Mouse (Mus musculus): ENCODE data around the gene Tfap2c. TPM values are rescaled to one million over a fixed set of nuclear protein-coding genes. Genes with fewer than 3 reads are reported as not detected.

Gene Tfap2c
- total RNA-seq, 1 experiment: 19.7 TPM

GRCm38 (mm10) chr2:172544601-172545127, 4.7 kb upstream of the Tfap2c start:
- in situ Hi-C loops (cut with MboI; ENCODE audit: low sequenced_read_pairs in 2 of 2, unreplicated experiment in 2 of 2): no loop called here
- H3K9ac ChIP-seq (ENCODE audit: insufficient read depth, low read depth, low read length, poor library complexity, severe bottlenecking): no peak overlapping the region
- TF ChIP-seq CHD2 (IDR thresholded peaks at IDR 0.05; ENCODE audit: low read depth, low read length): 0 out of 2 replicates have a peak, but pooled peaks have one; percentile 22
- no peak for TF ChIP-seq HCFC1 (IDR thresholded peaks at IDR 0.05; ENCODE audit: borderline replicate concordance, insufficient read depth, low read length)
- TF ChIP-seq ZC3H11A (IDR thresholded peaks at IDR 0.05; ENCODE audit: borderline replicate concordance, low read depth, low read length): no peak
- H3K4me3 ChIP-seq (ENCODE audit: insufficient read depth in 1 of 2, low read depth in 1 of 2, low read length in 2 of 2, poor library complexity in 1 of 2, severe bottlenecking in 1 of 2): no peak overlapping the region
- peak overlapping the region; percentile 34; the same call in 1 of the 2 replicates for H3K27ac ChIP-seq (ENCODE audit: insufficient read depth, low read depth, low read length, poor library complexity, severe bottlenecking)
- DNase-seq (ENCODE audit: low read depth, low spot score): no peak
- no peaks in the 10 kb centered on the region for H3K36me3 ChIP-seq (ENCODE audit: control insufficient read depth, insufficient read depth, low read length, poor library complexity, severe bottlenecking)
- no peaks in the 10 kb centered on the region for H3K9me3 ChIP-seq (ENCODE audit: control insufficient read depth, insufficient read depth, low read depth, low read length)
- peaks cover 6 to 23% of the 10 kb centered on the region in 2 experiments for H3K4me1 ChIP-seq (ENCODE audit: control insufficient read depth in 2 of 2, insufficient read depth in 2 of 2, low read length in 2 of 2, poor library complexity in 1 of 2)

- TF ChIP-seq HCFC1 (IDR thresholded peaks at IDR 0.05; ENCODE audit: borderline replicate concordance, insufficient read depth, low read length) (no peak), MAFK (IDR thresholded peaks at IDR 0.05; ENCODE audit: insufficient read depth, low read depth, low read length) (no peak), ZNF384 (IDR thresholded peaks at IDR 0.05; ENCODE audit: low read depth, low read length) (no peak), CHD2 (IDR thresholded peaks at IDR 0.05; ENCODE audit: low read depth, low read length) (no peak), ZC3H11A (IDR thresholded peaks at IDR 0.05; ENCODE audit: borderline replicate concordance, low read depth, low read length) (no peak)
- peaks cover 6 to 23% of the 10 kb centered on the region in 2 experiments for H3K4me1 ChIP-seq (ENCODE audit: control insufficient read depth in 2 of 2, insufficient read depth in 2 of 2, low read length in 2 of 2, poor library complexity in 1 of 2)
- H3K4me3 ChIP-seq (ENCODE audit: insufficient read depth in 1 of 2, low read depth in 1 of 2, low read length in 2 of 2, poor library complexity in 1 of 2, severe bottlenecking in 1 of 2): peak overlapping the region; percentile 4 to 64
- in situ Hi-C loops (cut with MboI; ENCODE audit: low sequenced_read_pairs in 2 of 2, unreplicated experiment in 2 of 2): no loop called here
- peak overlapping the region; percentile 69 for H3K9ac ChIP-seq (ENCODE audit: insufficient read depth, low read depth, low read length, poor library complexity, severe bottlenecking)
- DNase-seq (ENCODE audit: low read depth, low spot score): no peak
- no peaks in the 10 kb centered on the region for H3K36me3 ChIP-seq (ENCODE audit: control insufficient read depth, insufficient read depth, low read length, poor library complexity, severe bottlenecking)
- no peaks in the 10 kb centered on the region for H3K9me3 ChIP-seq (ENCODE audit: control insufficient read depth, insufficient read depth, low read depth, low read length)
- peak overlapping the region; percentile 48; the same call in 1 of the 2 replicates for H3K27ac ChIP-seq (ENCODE audit: insufficient read depth, low read depth, low read length, poor library complexity, severe bottlenecking)
Measured at GRCm38 (mm10) chr2:172545592-172546235, 3.7 kb upstream of the Tfap2c start.

DNA sequence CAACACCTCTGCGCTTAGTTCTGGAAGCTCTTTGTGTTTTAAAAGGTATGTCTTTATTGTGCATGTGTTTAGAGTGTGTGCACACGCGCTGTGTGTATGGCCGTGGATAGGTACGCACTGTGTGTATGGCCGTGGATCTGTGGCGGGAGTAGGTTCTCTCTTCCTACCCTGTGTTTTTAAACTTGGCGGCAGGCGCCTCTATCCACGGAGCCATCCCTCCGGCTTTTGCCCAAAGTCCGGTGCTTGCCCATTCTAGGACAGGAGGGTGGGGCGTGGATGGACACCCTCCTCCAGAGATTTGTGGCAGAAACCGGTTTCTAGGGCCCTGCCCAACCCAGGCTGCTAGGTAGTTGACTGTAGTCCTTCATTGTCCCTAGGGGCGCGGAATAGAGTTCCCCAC, 2.8 kb upstream of the Tfap2c start:
- no peak for DNase-seq (ENCODE audit: low read depth, low spot score)
- Histone ChIP-seq H3K4me3 (ENCODE audit: insufficient read depth in 1 of 2, low read depth in 1 of 2, low read length in 2 of 2, poor library complexity in 1 of 2, severe bottlenecking in 1 of 2) (peak overlapping the region; percentile 52 to 64), H3K36me3 (ENCODE audit: control insufficient read depth, insufficient read depth, low read length, poor library complexity, severe bottlenecking) (peaks cover 4% of the 10 kb centered on the region; the same call in 1 of the 2 replicates), H3K4me1 (ENCODE audit: control insufficient read depth in 2 of 2, insufficient read depth in 2 of 2, low read length in 2 of 2, poor library complexity in 1 of 2) (peaks cover 6 to 23% of the 10 kb centered on the region in 2 experiments), H3K9ac (ENCODE audit: insufficient read depth, low read depth, low read length, poor library complexity, severe bottlenecking) (peak overlapping the region; percentile 39; the same call in 1 of the 2 replicates), H3K9me3 (ENCODE audit: control insufficient read depth, insufficient read depth, low read depth, low read length) (no peaks in the 10 kb centered on the region), H3K27ac (ENCODE audit: insufficient read depth, low read depth, low read length, poor library complexity, severe bottlenecking) (no peak overlapping the region)
- no peak for TF ChIP-seq ZNF384 (IDR thresholded peaks at IDR 0.05; ENCODE audit: low read depth, low read length)
- no peak for TF ChIP-seq HCFC1 (IDR thresholded peaks at IDR 0.05; ENCODE audit: borderline replicate concordance, insufficient read depth, low read length)
- TF ChIP-seq MAFK (IDR thresholded peaks at IDR 0.05; ENCODE audit: insufficient read depth, low read depth, low read length): no peak
- TF ChIP-seq CHD2 (IDR thresholded peaks at IDR 0.05; ENCODE audit: low read depth, low read length): no peak
- TF ChIP-seq ZC3H11A (IDR thresholded peaks at IDR 0.05; ENCODE audit: borderline replicate concordance, low read depth, low read length): no peak
- in situ Hi-C loops (cut with MboI; ENCODE audit: low sequenced_read_pairs in 2 of 2, unreplicated experiment in 2 of 2): no loop called here

- Histone ChIP-seq H3K9ac (ENCODE audit: insufficient read depth, low read depth, low read length, poor library complexity, severe bottlenecking) (peak overlapping the region; percentile 39), H3K4me3 (ENCODE audit: insufficient read depth in 1 of 2, low read depth in 1 of 2, low read length in 2 of 2, poor library complexity in 1 of 2, severe bottlenecking in 1 of 2) (peak overlapping the region; percentile 59 to 64), H3K36me3 (ENCODE audit: control insufficient read depth, insufficient read depth, low read length, poor library complexity, severe bottlenecking) (peaks cover 8% of the 10 kb centered on the region), H3K27ac (ENCODE audit: insufficient read depth, low read depth, low read length, poor library complexity, severe bottlenecking) (no peak overlapping the region), H3K4me1 (ENCODE audit: control insufficient read depth in 2 of 2, insufficient read depth in 2 of 2, low read length in 2 of 2, poor library complexity in 1 of 2) (peaks cover 6 to 21% of the 10 kb centered on the region in 2 experiments), H3K9me3 (ENCODE audit: control insufficient read depth, insufficient read depth, low read depth, low read length) (no peaks in the 10 kb centered on the region)
- no peak for DNase-seq (ENCODE audit: low read depth, low spot score)
- TF ChIP-seq CHD2 (IDR thresholded peaks at IDR 0.05; ENCODE audit: low read depth, low read length) (no peak), MAFK (IDR thresholded peaks at IDR 0.05; ENCODE audit: insufficient read depth, low read depth, low read length) (no peak)
- in situ Hi-C loops (cut with MboI; ENCODE audit: low sequenced_read_pairs in 2 of 2, unreplicated experiment in 2 of 2): no loop called here
Measured at GRCm38 (mm10) chr2:172547116-172547515, 2.3 kb upstream of the Tfap2c start.
